Mouse (Mus musculus) thymus, adult 2 months (tissue): ENCODE results near the gene Wdr31. TPM values are rescaled to one million over a fixed set of nuclear protein-coding genes. Genes with fewer than 3 reads are reported as not detected.
A peak's percentile ranks its signal among the peaks of the same experiment; 100 is the strongest.

Experiments used
- DNase-seq: peaks from one replicate; pipeline ENCODE4 v3.0.0; 2021
- H3K27ac ChIP-seq: fragments of 200-500 bp; 2 replicates; pipeline ENCODE4 v1.5.1; 2012; ENCODE audit warnings: low read length, control low read depth; ENCODE audit not compliant: control insufficient read depth, insufficient read depth
- H3K27me3 ChIP-seq: fragments of 200-500 bp; 2 replicates; pipeline ENCODE4 v1.6.1; 2012; ENCODE audit warnings: mild to moderate bottlenecking, low read length, moderate library complexity, mixed read lengths; ENCODE audit not compliant: control insufficient read depth, insufficient read depth
- H3K36me3 ChIP-seq: fragments of 200-500 bp; 2 replicates; pipeline ENCODE4 v1.6.1; 2012; ENCODE audit warnings: mild to moderate bottlenecking, low read length, moderate library complexity; ENCODE audit not compliant: control insufficient read depth, insufficient read depth
- H3K4me1 ChIP-seq: fragments of 200-500 bp; replicated peaks from 2 replicates; pipeline ENCODE4 v1.6.1; 2012; ENCODE audit warnings: low read length; ENCODE audit not compliant: control insufficient read depth, insufficient read depth
- H3K4me3 ChIP-seq: fragments of 200-500 bp; 2 replicates; pipeline ENCODE4 v1.5.1; 2012; ENCODE audit warnings: mild to moderate bottlenecking, low read length, control low read depth, moderate library complexity; ENCODE audit not compliant: control insufficient read depth, insufficient read depth
- CTCF ChIP-seq: fragments of 200-500 bp; IDR thresholded peaks from 2 replicates; pipeline ENCODE4 v1.5.1; 2012; ENCODE audit warnings: mild to moderate bottlenecking, control low read depth, low read length, moderate library complexity, borderline replicate concordance; ENCODE audit not compliant: control insufficient read depth, poor library complexity, insufficient read depth; ENCODE audit errors: extremely low read depth
- POLR2A ChIP-seq: fragments of 200-500 bp; IDR thresholded peaks from 2 replicates; pipeline ENCODE4 v1.6.1; 2012; ENCODE audit warnings: mild to moderate bottlenecking, low read length, control low read depth, moderate library complexity; ENCODE audit not compliant: control insufficient read depth, poor library complexity, insufficient read depth; ENCODE audit errors: extremely low read depth
- WGBS: fragments of 180-500 bp; shearing (Covaris S2); methylation state at CpG from one replicate; pipeline ENCODE4 v1.1.7; 2018; 5-methylcytosine and 5-hydroxymethylcytosine counted together
- polyA plus RNA-seq: library from polyadenylated mRNA; depleted of rRNA; stranded (reverse); fragments of >200 nt; gene quantifications from 2 replicates; pipeline ENCODE4 v1.2.3, GENCODE M21; 2012; rRNA removed

Gene Wdr31
- polyA plus RNA-seq, 1 experiment = 1.9 TPM

GRCm38 (mm10) chr4:62408601-62409282, 62.0 kb downstream of the Wdr31 start, which contains the start of the genes Cdc26 and Prpf4:
Gene Cdc26, minus strand, starts transcription at chr4:62408642.
Gene Prpf4, plus strand, starts transcription at chr4:62408797.
- peak; percentile 80 for TF ChIP-seq POLR2A
- TF ChIP-seq CTCF = no peak
- Histone ChIP-seq H3K4me1 (peaks cover 9% of the 10 kb centered on the region; the same call in 1 of the 2 replicates), H3K27me3 (no peaks in the 10 kb centered on the region), H3K36me3 (peaks cover 15% of the 10 kb centered on the region), H3K27ac (peak within 1 kb of the TSS; percentile 53), H3K4me3 (peak within 1 kb of the TSS; percentile 82)
- peak; percentile 97 for DNase-seq
- under 1% methylated on average over 39 of the region's 39 CpGs for WGBS

GRCm38 (mm10) chr4:62407730-62408582, 62.7 kb downstream of the Wdr31 start:
- no peak; the same call in 1 of the 2 replicates for TF ChIP-seq POLR2A
- TF ChIP-seq CTCF = no peak
- DNase-seq = peak; percentile 56
- Histone ChIP-seq H3K27ac (peak overlapping the region; percentile 45), H3K4me1 (peaks cover 9% of the 10 kb centered on the region; the same call in 1 of the 2 replicates), H3K36me3 (peaks cover 9% of the 10 kb centered on the region; the same call in 1 of the 2 replicates), H3K4me3 (peak overlapping the region; percentile 69), H3K27me3 (no peaks in the 10 kb centered on the region)
- WGBS = under 1% methylated on average over 35 of the region's 35 CpGs

- WGBS = 85% methylated on average over 4 of the region's 4 CpGs
- H3K4me1 ChIP-seq = peaks cover 9% of the 10 kb centered on the region; the same call in 1 of the 2 replicates
- TF ChIP-seq CTCF (no peak), POLR2A (no peak)
- no peak overlapping the region for H3K27ac ChIP-seq
- peak; percentile 3 for DNase-seq
- no peak overlapping the region for H3K4me3 ChIP-seq
- H3K36me3 ChIP-seq = peaks cover 16% of the 10 kb centered on the region
- no peaks in the 10 kb centered on the region for H3K27me3 ChIP-seq
These were observed 64.6 kb downstream of the Wdr31 start for GRCm38 (mm10) chr4:62406133-62406532.

GRCm38 (mm10) chr4:62398956-62399355, 71.7 kb downstream of the Wdr31 start:
- Histone ChIP-seq H3K27me3 (no peaks in the 10 kb centered on the region), H3K36me3 (peaks cover 67% of the 10 kb centered on the region), H3K4me1 (no peaks in the 10 kb centered on the region), H3K27ac (no peak overlapping the region), H3K4me3 (no peak overlapping the region)
- 92% methylated on average over 3 of the region's 3 CpGs for WGBS
- TF ChIP-seq POLR2A (no peak), CTCF (no peak)
- no peak for DNase-seq

Other genes starting within 250 kb of the Wdr31 start
- gene Zfp37, start 239.8 kb downstream of the Wdr31 start, polyA plus RNA-seq = 0.04 and 0.12 TPM in 2 replicates
- 19.0 and 21.6 TPM in 2 replicates for gene Slc31a2, start 208.3 kb downstream of the Wdr31 start, polyA plus RNA-seq
- gene Fkbp15, start 110.3 kb downstream of the Wdr31 start, polyA plus RNA-seq = 59.3 and 59.5 TPM in 2 replicates
- gene Slc31a1, start 110.2 kb downstream of the Wdr31 start, polyA plus RNA-seq = 10.5 TPM in 2 replicates
- gene Cdc26, start 62.3 kb downstream of the Wdr31 start, polyA plus RNA-seq = 51.0 and 54.3 TPM in 2 replicates
- 21.1 and 23.9 TPM in 2 replicates for gene Prpf4, start 62.1 kb downstream of the Wdr31 start, polyA plus RNA-seq
- 23.7 and 25.8 TPM in 2 replicates for gene Rnf183, start 35.6 kb downstream of the Wdr31 start, polyA plus RNA-seq
- 19.7 and 19.8 TPM in 2 replicates for gene Bspry, start 9.2 kb upstream of the Wdr31 start, polyA plus RNA-seq
- gene Hdhd3, start 32.6 kb upstream of the Wdr31 start, polyA plus RNA-seq = 4.5 and 7.0 TPM in 2 replicates
- gene Alad, start 49.0 kb upstream of the Wdr31 start, polyA plus RNA-seq = 56.2 and 75.9 TPM in 2 replicates
- 18.0 and 20.9 TPM in 2 replicates for gene Pole3, start 54.2 kb upstream of the Wdr31 start, polyA plus RNA-seq
- gene 4933430I17Rik, start 54.5 kb upstream of the Wdr31 start, polyA plus RNA-seq = 0.15 and 0.16 TPM in 2 replicates
- gene Rgs3, start 89.0 kb upstream of the Wdr31 start, polyA plus RNA-seq = 61.1 and 81.3 TPM in 2 replicates